Mouse (Mus musculus) adipocyte (in vitro differentiated cells): ENCODE results near the gene Ddc.
A peak's percentile ranks its signal among the peaks of the same experiment; 100 is the strongest.

Source experiments
- DNase-seq: peaks from one replicate; pipeline ENCODE4 v3.0.0-alpha.2; 2016; ENCODE audit warnings: low spot score

Ddc gene

GRCm38 (mm10) chr11:11897645-11898357 is at the start of gene Ddc:
Gene Ddc, minus strand, starts transcription at chr11:11898144.
- DNase-seq, result no peak

GRCm38 (mm10) chr11:11945766-11946165 is 47.8 kb upstream of the Ddc start:
- DNase-seq, result no peak

DNA sequence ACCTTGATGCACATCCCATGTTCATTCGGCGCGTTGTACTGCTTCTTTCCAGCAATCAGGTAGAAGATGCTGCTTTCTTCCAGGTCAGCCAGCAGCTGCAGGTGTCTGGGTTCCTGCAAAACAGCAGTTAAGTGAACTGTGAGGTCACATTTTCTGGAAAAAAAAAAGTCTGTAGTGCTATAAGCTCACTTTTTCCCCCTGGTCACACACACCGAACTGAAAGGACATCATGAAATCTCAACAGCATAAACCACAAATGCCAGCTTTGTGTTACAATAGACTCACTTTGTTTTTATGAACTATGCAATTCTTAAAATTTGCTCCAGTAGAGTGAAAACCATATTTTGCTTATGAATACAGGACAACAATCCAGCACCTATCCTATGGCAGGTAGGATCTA is 46.9 kb upstream of the Ddc start:
- DNase-seq, result no peak

GRCm38 (mm10) chr11:11944082-11944349 is 46.1 kb upstream of the Ddc start:
- DNase-seq, result no peak

DNA sequence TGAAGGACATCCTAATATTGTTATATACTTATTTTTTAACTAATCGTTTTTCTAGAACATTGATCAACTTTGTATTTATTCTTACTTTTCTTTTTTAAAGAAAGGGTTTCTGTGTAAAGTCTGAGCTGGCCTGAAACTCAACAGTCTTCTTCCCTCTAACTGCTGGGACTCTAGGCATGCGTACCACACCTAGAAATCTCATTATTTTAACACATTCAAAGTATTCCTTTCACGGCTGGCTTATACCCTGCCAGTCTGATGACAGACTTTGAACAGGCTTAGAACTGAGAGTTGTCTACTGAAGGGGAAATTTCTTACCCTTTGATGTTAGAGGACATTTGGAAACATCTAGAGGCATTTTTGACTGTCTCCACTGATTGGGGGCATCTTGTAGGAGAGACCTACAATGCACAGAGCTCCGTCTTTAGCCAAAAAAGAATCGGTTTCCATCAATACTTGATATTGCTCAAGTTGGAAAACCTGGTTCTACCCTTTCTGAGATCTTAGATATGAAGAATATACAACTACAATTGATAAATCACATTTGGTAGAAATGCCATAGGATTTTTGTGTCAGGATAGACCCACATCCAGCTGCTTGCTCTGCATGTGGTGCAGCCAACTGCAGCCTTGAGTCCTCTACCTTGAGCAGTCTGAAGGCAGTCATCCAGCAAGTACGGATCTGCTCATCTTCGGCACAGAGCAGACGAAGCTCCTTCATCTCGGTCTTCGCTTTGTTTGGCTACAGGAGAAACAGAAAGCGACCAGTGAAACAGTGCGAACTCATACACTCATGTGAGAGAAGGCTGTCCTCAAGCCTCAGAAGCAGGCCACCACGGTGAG is 45.5 kb upstream of the Ddc start:
- no peak for DNase-seq

DNA sequence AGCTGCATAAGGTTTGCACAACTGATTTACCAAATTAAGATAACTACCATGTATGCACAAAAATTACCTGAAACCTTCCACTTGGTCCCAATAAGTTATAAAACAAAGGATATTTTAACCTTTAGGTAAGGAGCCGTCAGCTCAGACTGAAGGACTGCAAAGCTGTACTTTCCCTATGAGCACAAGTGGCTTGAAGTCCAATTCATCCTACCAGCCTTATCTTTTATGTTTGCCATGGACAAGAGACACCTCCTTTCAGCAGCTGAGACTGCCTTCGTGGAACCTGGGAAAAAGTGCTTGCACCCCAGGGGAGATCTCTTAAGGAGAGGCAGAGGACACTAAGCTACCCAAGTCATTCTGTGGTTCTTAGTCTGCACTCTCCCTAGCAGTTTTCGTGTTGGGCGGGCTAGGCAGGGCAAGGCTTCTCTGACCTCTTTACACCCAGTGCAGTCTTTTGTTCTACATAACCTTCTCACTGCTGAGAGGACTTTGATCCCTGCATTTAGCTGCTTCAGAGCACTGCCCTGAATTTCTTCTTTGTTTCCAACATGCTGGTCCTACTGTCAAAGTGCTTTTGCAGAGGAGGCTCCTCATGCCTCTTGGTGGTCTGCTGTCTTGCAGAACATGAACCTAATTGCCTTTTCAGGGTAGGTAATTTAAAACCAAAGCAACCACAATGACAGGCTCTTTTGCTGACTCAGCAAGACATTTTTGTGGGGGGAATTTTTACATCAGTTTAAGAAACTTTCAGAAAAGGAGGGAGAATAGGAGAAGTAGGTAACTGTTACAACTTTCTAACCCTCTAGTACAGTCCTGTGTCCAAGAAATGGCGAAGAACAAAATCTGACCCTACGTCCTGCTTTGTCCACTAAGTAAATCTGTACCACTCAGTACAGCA is 44.6 kb upstream of the Ddc start:
- DNase-seq, result no peak

- DNase-seq, result peak; percentile 69
Measured at GRCm38 (mm10) chr11:11940833-11941681, 43.1 kb upstream of the Ddc start.

DNA sequence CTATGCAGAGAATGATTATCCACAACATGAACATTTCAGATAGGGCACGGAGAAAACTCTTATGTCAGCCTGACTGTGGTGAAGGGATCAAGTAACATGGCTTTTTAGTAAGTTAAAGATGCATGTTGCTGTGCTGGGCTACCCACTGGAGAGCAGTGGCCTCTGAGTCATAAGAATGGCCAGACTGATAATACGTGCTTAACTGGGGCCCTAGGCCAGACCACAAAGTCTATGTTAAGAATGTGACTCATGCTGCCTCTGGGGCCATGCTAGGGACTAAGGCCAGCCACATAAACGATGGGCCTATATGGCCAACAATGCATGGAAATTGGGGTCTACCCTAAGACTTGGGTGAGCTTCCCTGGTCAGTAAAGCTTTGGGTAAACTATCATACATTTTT is 41.7 kb upstream of the Ddc start:
- DNase-seq, result peak; percentile 51

- no peak for DNase-seq
Measured at GRCm38 (mm10) chr11:11938591-11938990, 40.6 kb upstream of the Ddc start.

DNA sequence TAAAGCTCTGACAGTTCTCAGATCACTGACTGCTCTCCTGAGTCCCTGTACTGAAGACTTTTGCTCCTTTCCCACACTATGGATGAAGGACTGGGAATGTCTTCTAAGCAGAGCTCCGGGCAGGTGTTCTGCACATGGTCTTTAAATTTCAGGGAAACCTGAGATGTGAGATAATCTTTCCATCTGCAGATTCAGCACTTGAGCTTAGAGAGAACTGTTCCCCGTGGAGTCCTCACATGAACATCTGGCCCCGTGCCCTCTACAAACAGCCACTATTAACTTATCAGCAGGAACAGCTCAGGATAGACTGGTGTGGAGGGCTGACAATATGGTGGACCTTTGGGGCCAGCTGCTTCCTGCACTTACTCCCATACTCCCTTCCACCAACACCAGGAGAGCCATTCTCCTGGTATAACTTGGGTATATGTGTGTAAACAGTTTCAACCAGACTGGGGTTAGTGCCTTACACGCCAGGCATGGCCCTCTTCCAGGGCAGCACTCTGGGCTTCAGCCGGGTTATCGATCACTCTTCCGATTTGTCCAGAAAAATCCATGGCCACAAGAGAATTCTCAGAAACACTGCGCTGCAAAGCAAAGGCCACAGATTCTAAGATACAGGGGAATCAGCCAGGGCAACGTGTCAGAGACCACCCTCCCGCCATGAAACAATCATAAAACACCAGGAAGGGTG is 39.5 kb upstream of the Ddc start:
- DNase-seq, result peak; percentile 41

DNA sequence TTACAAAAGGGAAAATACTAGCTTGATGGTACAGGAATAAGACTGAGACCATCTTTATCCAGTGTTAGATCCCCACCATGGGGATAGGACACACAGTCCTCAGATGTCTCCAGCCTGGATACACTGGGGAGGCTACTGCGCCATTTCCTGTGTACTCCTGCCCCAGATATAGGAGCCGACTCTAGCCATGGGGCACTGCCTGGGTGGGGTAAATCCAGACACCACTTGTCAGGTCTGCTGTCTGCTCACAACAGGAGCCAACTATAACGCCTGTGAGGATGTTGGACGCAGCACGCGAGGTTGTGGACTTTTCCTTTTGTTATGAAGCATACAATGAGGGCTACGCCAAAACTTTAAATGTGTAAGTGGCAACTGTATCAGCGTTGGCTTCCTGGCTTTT is 36.9 kb upstream of the Ddc start:
- DNase-seq, result no peak

DNA sequence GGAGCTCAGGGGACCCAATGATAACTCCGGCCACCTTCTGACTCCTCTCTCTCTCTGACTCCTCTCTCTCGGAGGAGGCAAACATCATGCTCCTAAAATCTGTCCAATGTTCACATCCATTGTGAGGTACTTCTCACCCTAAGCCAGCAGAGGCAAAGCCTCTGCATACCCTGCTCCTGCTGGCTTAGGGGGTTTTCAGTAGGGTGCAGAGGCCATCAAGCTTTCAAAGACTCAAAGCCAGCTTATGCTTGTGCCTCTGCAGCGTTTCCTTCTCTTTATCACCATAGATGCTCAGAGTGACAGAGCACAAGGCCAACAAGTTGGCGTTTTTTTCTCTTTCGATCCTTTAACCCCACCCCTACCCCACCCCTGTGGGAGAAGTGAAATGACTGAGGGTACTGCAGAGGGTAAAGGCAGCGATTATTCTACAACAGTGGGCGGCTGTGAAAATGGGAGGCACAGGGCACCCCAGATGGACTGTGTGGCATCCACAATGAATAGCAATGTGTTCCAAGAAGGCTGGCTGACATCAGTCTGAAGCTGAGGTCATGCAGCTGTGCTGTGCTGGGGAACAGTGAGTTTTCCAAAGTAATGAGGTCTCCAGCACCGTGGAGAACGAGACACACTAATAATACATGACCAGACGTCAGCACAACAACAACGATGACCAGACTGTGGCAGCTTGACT is 34.3 kb upstream of the Ddc start:
- DNase-seq, result no peak

- DNase-seq, result no peak
Measured at GRCm38 (mm10) chr11:11931688-11932087, 33.7 kb upstream of the Ddc start.

DNA sequence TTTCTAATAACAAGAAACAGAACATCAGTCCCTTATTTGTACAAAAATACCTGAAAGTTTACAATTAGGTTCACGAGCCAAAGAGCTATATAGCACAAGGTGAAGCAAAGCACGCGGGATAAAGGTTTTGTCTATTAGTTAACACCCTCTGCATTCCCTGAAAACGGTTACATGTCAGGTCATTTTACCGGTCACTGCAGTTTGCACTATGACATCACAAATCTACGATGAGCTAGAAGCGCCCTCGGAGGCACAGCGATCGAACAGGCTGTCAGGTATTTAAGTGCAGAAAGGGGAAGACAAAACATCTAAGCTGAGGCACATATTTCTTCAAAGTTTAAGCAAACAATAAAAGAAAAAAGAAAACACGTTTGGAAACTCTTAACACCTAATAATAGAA is 32.6 kb upstream of the Ddc start:
- DNase-seq, result no peak

- no peak for DNase-seq
Measured at GRCm38 (mm10) chr11:11929059-11929458, 31.1 kb upstream of the Ddc start.

- peak; percentile 37 for DNase-seq
Measured at GRCm38 (mm10) chr11:11928586-11928985, 30.6 kb upstream of the Ddc start.

DNA sequence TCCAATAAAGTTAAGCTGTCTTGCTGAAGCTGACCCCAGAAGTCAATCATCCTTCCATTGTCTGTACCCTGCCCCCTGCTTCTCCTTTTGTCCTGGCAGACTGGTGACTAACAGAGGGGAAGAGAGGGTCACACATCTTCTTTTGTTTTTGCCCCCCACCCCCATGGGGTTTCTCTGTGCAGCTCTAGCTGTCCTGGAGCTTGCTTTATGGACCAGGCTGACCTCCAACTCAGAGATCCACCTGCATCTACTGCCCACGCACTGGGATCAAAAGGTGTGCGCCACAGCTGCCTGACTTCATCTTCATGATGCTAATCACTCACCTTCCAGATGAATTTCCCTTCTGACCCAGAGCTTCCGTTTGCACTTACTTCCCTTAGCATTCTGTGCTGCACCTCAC is 26.0 kb upstream of the Ddc start:
- DNase-seq, result no peak

GRCm38 (mm10) chr11:11923345-11923744 is 25.4 kb upstream of the Ddc start:
- DNase-seq, result no peak

GRCm38 (mm10) chr11:11922106-11922505 is 24.2 kb upstream of the Ddc start:
- DNase-seq, result no peak

- DNase-seq, result peak; percentile 93
Measured at GRCm38 (mm10) chr11:11907703-11908413, 9.9 kb upstream of the Ddc start.
